Mouse (Mus musculus) bone marrow macrophage, adult 2 months (primary cell): ENCODE measurements around the gene Rbm19.

Experiments used
- CTCF ChIP-seq: IDR thresholded peaks from 2 replicates; pipeline ENCODE4 v1.5.1; 2012; ENCODE audit warnings: low read depth, mild to moderate bottlenecking, low read length, moderate library complexity
- POLR2A ChIP-seq: IDR thresholded peaks from 2 replicates; pipeline ENCODE4 v1.6.1; 2012; ENCODE audit warnings: mild to moderate bottlenecking, low read depth, low read length, borderline replicate concordance

DNA sequence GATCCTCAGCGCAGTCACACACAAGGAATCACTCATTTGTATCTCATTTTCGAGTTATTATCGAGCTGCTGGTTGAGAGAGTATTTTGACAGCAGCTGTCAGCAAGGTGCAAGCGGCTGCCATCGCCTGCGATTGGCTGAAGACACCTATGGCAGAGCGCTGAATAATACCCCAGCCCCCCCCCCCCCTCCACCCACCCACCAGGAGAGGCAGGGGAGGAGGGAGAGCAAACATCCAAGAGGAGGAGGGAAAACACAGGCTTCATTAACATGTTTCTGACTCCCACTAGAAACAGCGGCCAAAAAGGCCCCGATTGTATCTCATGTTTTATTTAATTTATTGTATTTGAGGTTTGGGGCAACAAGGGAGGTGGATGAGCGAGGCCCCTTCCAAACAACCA, 39.4 kb downstream of the Rbm19 start:
- TF ChIP-seq POLR2A (no peak), CTCF (no peak)
